Mouse (Mus musculus): ENCODE measurements around the gene Usp54.

DNA sequence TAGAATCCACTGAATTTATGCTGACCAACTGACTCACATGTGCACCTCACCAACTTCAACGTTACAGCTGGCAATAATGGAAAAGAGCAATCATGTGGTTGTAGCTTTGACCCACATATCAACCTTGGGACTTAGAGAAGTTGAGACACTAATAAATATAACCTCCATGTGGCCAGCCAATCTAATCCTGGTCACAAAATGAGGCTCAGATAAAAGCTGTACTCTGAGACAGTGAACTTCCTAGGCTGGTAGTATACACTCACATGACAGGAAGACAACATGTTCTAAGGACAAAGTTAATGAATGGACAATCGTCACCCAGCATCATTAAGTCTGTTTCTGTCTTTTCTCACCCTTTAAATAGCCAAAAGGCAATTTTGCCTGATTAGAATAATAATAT, 14.4 kb downstream of the Usp54 start:
- TF ChIP-seq CTCF (IDR thresholded peaks at IDR 0.05; ENCODE audit: control insufficient read depth, insufficient read depth, insufficient replicate concordance, low read depth, low read length) (no peak), POLR2A (IDR thresholded peaks at IDR 0.05; ENCODE audit: control insufficient read depth, low read depth, low read length) (no peak)

All from testis, adult 2 months (tissue).